Mouse (Mus musculus) adrenal gland, adult (tissue): ENCODE measurements around the gene Timm17b.

ENCODE experiments used
- DNase-seq, 2 experiments: peaks; one replicate each; pipeline ENCODE4 v3.0.0; 2022 to 2023; ENCODE audit warnings: low spot score in 1 of 2; ENCODE audit not compliant: inconsistent age in 2 of 2

Timm17b gene

DNA sequence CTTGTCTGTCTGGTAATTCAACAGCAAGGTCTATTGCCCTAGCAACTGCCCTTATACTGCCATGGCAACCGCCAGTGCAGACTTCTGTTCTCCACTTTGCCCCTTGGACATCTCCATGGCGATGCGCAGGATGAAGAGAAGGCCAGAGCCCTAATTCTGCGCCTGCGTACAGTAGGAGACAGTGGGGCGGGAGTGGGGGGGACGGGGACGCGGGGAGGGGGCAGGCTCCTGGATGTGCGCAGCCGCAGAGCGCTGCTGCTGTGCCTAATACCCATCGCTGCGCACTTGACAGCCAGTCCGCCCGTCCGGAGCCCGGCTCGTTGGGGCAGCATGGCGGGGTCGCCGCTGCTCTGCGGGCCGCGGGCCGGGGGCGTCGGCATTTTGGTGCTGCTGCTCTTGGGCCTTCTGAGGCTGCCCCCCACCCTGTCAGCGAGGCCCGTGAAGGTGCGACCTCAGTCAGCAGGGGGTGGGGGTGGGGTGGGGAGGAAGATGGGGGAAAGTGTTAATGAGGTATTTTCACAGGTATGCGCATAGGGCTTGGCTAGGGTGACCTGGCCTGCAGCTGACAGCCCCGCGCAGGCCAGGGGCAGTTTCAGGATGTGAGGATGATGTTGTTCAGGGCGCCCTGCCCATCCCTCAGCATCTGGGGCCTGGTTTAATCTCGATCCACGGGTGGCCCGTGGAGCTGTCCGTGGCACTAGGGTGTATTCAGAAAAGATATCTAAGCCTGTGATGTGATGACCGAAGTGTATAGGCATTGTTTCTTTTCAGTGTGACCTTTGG, 20.6 kb downstream of the Timm17b start, which contains the start of gene Pcsk1n:
Gene Pcsk1n (plus strand): TSS at position 222 of the 783 bp plus-strand sequence.
- DNase-seq, result peak in 1 of 2 experiments; percentile 44

DNA sequence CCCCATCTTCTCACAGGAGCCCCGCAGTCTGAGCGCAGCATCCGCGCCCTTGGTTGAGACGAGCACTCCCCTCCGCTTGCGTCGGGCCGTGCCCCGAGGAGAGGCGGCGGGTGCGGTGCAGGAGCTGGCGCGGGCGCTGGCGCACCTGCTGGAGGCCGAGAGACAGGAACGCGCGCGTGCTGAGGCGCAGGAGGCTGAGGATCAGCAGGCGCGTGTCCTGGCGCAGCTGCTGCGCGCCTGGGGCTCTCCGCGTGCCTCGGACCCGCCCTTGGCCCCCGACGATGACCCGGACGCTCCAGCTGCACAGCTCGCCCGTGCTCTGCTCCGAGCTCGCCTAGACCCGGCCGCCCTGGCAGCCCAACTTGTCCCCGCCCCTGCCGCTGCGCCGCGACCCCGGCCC, 22.9 kb downstream of the Timm17b start:
- no peak for DNase-seq

DNA sequence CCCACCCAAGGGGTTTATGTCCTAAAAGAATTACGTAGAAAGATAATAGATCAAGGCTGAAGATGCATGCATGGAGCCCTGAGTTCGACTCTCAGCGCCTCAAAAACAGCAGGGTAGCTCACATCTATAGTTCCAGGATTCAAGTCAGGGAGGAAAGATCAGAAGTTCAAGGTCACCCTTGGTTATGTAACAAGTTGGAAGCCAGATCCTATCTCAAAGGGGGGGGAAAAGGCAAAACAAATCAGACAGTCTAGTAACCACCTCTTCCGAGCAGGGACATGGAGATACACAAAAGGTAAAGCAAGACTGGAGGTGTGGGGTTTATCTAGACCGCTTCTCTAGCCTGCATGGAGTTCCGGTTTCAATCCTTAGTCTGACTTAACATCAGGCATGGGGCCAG, 27.1 kb downstream of the Timm17b start:
- DNase-seq, result no peak

DNA sequence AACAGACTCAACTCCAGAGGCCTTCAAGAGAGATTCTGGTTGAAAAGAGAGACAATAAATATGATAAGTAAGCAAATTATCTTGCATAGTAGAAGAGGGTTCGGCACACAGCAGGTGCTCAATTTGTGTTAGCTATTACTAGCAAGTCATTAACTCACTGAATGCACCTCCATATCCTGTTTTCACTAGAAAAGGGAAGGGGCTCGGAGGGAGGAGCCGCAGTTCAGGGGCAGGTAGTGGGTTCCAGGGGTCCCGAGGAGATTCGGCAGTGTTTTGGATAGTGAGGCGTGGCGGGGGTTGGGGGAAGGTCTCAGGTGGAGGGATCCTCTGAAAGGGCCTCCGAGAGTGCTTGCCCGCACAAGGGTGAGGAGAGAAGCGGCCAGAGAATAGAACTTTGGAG, 28.0 kb downstream of the Timm17b start:
- no peak for DNase-seq

DNA sequence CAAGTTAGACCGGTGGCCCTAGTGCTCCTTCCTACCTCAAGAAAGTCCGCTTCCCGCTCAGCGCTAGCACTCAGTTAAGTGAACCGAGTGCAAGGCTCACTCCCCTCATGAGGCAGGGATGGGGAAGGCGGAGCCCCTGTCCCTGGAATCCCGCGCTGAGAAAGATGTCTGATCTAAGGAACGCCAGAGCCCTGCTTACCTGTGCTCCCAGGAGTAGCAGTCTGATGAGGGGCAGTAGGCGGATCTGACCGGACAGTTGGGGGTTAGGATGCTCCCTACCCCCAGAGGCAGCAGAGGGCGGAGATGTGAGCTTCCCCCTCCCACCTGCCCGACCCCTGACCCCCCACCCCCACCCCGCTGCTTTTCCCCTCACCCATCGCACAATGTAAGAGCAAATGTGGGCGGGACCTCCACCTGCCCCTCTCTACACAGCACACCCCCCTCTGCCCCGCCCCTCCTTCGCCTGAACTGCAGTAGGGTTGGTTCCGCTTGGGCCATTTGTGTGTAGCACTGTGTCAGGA, 29.2 kb downstream of the Timm17b start, which contains the start of gene Eras:
Gene Eras (minus strand): TSS at position 338 of the 521 bp plus-strand sequence.
- DNase-seq, result no peak

DNA sequence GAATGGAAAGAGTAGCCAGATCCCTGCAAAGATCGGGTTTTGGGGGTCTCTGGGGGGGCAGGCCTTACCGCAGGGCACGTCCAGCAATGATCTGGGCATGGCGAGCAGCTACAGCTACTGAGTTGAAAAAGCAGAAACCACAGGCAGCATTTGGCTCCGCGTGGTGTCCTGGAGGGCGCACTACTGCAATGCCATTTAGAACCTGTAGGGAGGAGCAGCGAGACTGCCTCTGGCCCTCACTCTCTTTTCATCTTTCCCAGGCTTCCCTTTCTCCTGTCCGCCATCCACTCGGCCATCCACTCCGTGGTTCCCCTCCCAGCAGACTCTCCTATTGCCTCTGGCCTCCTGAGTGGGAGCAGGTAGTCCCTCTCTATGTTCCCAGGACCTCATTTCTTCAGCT, 37.7 kb downstream of the Timm17b start:
- no peak for DNase-seq

DNA sequence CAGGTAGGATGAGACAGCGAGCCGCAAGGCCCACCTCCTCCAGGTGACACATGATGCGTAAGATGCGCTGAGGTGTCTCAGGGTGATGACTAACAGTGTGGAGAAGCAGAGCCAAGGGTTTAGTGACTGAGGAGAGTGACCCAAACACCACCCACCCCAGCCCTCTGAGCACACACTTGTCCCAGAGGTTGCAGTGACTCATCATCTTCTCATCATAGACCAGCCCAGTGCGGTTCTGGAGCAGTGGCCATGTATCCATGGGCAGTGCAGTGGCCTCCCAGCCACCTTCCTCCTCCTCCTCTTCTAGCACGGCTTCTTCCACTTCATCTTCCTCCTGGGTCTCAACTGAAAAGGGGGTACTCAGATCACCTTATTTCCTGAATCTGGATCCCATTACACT, 38.5 kb downstream of the Timm17b start:
- no peak for DNase-seq

DNA sequence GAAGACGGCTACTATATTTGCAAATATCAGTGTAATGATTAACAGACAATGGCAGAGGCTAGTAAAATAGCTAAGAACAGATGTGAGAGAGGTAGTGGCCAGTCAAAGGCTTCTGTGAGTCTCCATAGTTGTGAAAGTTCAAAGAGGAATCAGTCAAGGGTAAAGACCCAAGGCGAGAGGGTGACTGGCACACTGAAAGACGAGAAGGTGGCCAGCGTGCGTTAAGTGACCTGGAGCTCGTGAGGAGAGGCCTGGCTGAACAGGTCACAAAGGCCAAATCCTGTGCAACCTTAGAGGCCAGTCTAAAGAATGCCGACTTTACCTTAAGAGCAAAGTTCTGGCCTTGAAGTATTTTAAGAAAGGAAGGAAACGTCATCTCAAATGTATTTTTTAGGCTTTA, 46.5 kb downstream of the Timm17b start:
- no peak for DNase-seq

DNA sequence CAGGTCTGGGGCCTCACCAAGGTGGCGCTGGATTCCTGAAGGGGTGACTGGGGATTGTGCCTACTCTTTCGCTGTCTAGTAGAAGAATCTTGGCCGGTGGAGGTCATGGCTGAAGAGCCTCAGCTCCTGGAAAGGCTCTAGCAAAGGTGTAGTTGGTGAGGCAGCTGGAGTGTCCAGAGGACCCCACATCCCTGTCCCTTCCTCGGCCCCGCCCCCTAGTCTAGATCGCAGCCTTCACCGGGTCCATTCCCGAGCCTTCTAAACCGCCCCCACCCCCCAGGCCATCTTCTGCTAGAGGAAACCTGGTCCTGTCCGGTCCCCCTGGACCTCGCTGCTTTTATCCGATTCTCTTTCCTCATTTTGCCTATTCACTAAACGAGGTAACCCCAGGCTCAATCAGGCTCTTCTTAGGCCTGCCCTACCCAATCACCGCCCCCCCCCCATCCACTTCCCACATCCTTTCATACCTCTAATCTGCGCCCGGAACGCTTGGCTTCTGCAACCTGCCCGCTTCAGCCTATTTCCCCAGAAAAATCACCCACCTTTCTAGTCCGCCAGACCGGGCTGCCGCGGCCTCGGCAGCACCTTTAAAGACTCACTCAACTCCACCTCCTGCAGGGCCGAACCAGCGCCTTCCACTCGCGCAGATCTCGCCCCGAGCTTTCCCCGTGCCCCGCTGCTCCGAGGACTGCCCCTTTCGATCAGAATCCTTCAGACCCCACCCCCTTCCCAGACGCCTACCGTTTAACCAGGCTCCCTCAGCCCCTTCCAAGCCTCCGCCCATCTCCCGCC, 48.1 kb downstream of the Timm17b start, which contains the start of gene Hdac6:
Gene Hdac6 (minus strand): TSS at position 782 of the 792 bp plus-strand sequence.
- peak; percentile 29 to 43 for DNase-seq

DNA sequence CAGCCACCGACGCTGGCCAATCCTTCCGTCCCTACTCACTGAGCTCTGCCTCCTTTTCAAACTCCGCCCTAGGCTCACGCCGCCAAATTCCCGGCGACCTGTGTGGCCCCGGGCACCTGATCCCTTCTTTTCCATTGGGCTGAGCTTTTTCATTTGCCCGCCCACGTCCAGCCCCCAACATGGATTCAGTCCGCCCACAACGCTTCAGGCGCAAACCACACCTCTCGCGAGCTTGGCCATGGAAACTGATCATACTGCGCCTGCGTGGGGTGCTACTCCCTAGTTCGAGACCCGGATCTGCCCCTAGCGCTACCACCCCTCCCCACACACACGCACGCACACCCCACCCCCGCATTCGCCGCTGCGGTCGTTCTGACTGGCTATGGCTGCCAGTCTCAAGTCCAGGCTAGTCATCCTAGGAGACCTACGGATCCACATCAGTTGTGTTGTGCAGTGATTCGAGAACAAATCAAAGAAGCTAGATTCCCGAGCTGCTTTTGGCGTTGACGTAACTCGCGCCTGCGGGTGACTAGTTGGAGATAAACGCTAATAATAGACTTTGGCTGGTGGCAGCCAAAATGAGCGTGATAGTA, 48.8 kb downstream of the Timm17b start:
- peak; percentile 95 to 97 for DNase-seq

DNA sequence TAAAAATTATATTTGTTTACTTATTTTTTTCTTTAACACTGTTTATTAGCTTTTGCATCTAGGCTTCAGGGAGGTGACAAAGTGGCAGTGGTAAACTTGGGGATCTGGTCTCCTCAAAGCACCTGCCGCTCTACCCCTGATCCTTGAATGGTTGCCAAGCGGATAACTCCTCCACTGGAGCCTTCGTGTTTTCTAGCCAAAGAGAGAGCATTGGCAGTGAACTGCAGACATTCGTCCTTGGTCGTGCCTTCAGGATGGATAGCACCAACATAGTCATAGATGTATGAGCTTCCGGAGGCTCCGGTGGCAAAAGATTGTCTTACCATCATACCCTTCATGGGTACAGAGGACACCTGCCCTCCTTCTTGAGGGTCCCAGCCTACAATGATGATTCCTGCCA, 50.9 kb downstream of the Timm17b start:
- DNase-seq, result peak; percentile 40 to 70
